In genomic region chr5:96854350-96854749, GRCm38 (mm10) we compare ENCODE assay signal across 12 mouse cellular contexts.
DNase-seq lines count a peak whose midpoint lies in the region; ATAC-seq and TF ChIP-seq lines count a peak whose summit lies in the region.
"Had no signal": no experiment of that assay in that cellular context is flagged by ENCODE, and none has a peak within 500 bp of the region (broad histone marks: within the 10 kb centered on the region; RNA-seq: fewer than 3 reads in every experiment).

No protein-coding gene starts in this region.

- H3K27ac ChIP-seq in kidney, postnatal 0 days, result no peak overlapping the region
- H3K27ac ChIP-seq in kidney, embryonic 14.5 days (ENCODE audit: low read depth, low read length), result no peak overlapping the region
- no peak overlapping the region for H3K27ac ChIP-seq in embryonic facial prominence, embryonic 14.5 days (replicated peaks; ENCODE audit: low read depth, low read length)
- H3K27ac ChIP-seq: midbrain, embryonic 10.5 days had no signal

- WGBS in kidney, postnatal 0 days, result 60% methylated on average over 3 of the region's 3 CpGs
- WGBS in kidney, embryonic 14.5 days, result 72% methylated on average over 3 of the region's 3 CpGs
- WGBS in embryonic facial prominence, embryonic 14.5 days, result 67% methylated on average over 3 of the region's 3 CpGs

- H3K27me3 ChIP-seq in kidney, postnatal 0 days (ENCODE audit: insufficient read depth, low read length), result no peaks in the 10 kb centered on the region
- H3K27me3 ChIP-seq in kidney, embryonic 14.5 days (ENCODE audit: control insufficient read depth, insufficient read depth, low read length), result no peaks in the 10 kb centered on the region
- H3K27me3 ChIP-seq in embryonic facial prominence, embryonic 14.5 days (replicated peaks; ENCODE audit: control insufficient read depth, insufficient read depth, low read length), result no peaks in the 10 kb centered on the region

- no peaks in the 10 kb centered on the region for H3K9me3 ChIP-seq in kidney, postnatal 0 days (replicated peaks; ENCODE audit: low read length)
- H3K9me3 ChIP-seq in kidney, embryonic 14.5 days (ENCODE audit: control insufficient read depth, low read length), result no peaks in the 10 kb centered on the region
- H3K9me3 ChIP-seq in embryonic facial prominence, embryonic 14.5 days (ENCODE audit: control insufficient read depth, low read length), result no peaks in the 10 kb centered on the region
- H3K9me3 ChIP-seq: midbrain, embryonic 10.5 days had no signal

- no peaks in the 10 kb centered on the region for H3K36me3 ChIP-seq in kidney, postnatal 0 days (ENCODE audit: insufficient read depth, low read length)
- no peaks in the 10 kb centered on the region for H3K36me3 ChIP-seq in kidney, embryonic 14.5 days (ENCODE audit: control insufficient read depth, insufficient read depth, low read length)
- no peaks in the 10 kb centered on the region for H3K36me3 ChIP-seq in embryonic facial prominence, embryonic 14.5 days (ENCODE audit: control insufficient read depth, insufficient read depth, low read length)
- H3K36me3 ChIP-seq: midbrain, embryonic 10.5 days had no signal

- no peak overlapping the region for H3K9ac ChIP-seq in kidney, postnatal 0 days (ENCODE audit: low read depth, low read length)
- H3K9ac ChIP-seq in kidney, embryonic 14.5 days (ENCODE audit: low read depth, low read length), result no peak overlapping the region
- H3K9ac ChIP-seq in embryonic facial prominence, embryonic 14.5 days (ENCODE audit: low read depth, low read length), result no peak overlapping the region

- H3K4me3 ChIP-seq in kidney, postnatal 0 days (replicated peaks; ENCODE audit: low read depth, low read length), result no peak overlapping the region
- no peak overlapping the region for H3K4me3 ChIP-seq in kidney, embryonic 14.5 days (ENCODE audit: low read length)
- no peak overlapping the region for H3K4me3 ChIP-seq in embryonic facial prominence, embryonic 14.5 days (ENCODE audit: low read depth, low read length)
- H3K4me3 ChIP-seq: midbrain, embryonic 10.5 days had no signal

- H3K4me2 ChIP-seq in kidney, postnatal 0 days (ENCODE audit: low read length), result no peak overlapping the region
- no peak overlapping the region for H3K4me2 ChIP-seq in kidney, embryonic 14.5 days (replicated peaks; ENCODE audit: low read depth, low read length)
- no peak overlapping the region for H3K4me2 ChIP-seq in embryonic facial prominence, embryonic 14.5 days (ENCODE audit: low read depth, low read length)

- peak; percentile 10 for DNase-seq in embryo, embryonic 10.5 days (ENCODE audit: low spot score)
- DNase-seq in embryo, embryonic 11 days, result no peak
- peak; percentile 60 for DNase-seq in kidney, postnatal 0 days (ENCODE audit: low spot score)
- DNase-seq in 416B (ENCODE audit: low read depth), result peak; percentile 62
- peak; percentile 20 for DNase-seq in embryonic facial prominence, embryonic 14.5 days (ENCODE audit: low spot score)
- no peak for DNase-seq in urinary bladder, adult 2 months (ENCODE audit: low spot score)
- DNase-seq: cerebellum, adult 9-10 months; heart, postnatal 36 days had no signal

- no peak for ATAC-seq in kidney, postnatal 0 days (replicated peaks; ENCODE audit: low FRiP score, low read depth)
- no peak for ATAC-seq in kidney, embryonic 14.5 days (ENCODE audit: low FRiP score, low TSS enrichment)
- ATAC-seq in embryonic facial prominence, embryonic 14.5 days (ENCODE audit: low read depth), result no peak
- no peak for ATAC-seq in megakaryocyte, adult 5-6 weeks (ENCODE audit: poor library complexity, severe bottlenecking)
- ATAC-seq: forebrain, embryonic 14.5 days had no signal

- peak; percentile 79 for TF ChIP-seq CTCF in kidney, postnatal 0 days (IDR thresholded peaks at IDR 0.05; ENCODE audit: low read depth)

- H3K4me1 ChIP-seq in kidney, postnatal 0 days (replicated peaks; ENCODE audit: insufficient read depth, low read length), result no peaks in the 10 kb centered on the region
- H3K4me1 ChIP-seq in kidney, embryonic 14.5 days (ENCODE audit: control insufficient read depth, insufficient read depth, low read length), result no peaks in the 10 kb centered on the region
- H3K4me1 ChIP-seq in embryonic facial prominence, embryonic 14.5 days (ENCODE audit: control insufficient read depth, insufficient read depth, low read length), result no peaks in the 10 kb centered on the region
- H3K4me1 ChIP-seq: midbrain, embryonic 10.5 days had no signal

Comparison
In these comparisons a context has a peak if more than half of its experiments do, and no peak if none do; other contexts are left out.
1. DNase-seq: peak in embryo, embryonic 10.5 days (single experiment), kidney, postnatal 0 days (single experiment), 416B (single experiment) and embryonic facial prominence, embryonic 14.5 days (single experiment); none in embryo, embryonic 11 days (single experiment) and urinary bladder, adult 2 months (single experiment).